Mouse (Mus musculus): ENCODE data around the gene Abcb10. TPM values are rescaled to one million over a fixed set of nuclear protein-coding genes. Genes with fewer than 3 reads are reported as not detected.
"Not testable (repeated sequence)": the region's sequence is repeated elsewhere in the genome, so short reads cannot be mapped to it uniquely, and the experiment has no call there.

Abcb10 gene
- polyA plus RNA-seq, 1 experiment from 2014 or later: 4.4 TPM

DNA sequence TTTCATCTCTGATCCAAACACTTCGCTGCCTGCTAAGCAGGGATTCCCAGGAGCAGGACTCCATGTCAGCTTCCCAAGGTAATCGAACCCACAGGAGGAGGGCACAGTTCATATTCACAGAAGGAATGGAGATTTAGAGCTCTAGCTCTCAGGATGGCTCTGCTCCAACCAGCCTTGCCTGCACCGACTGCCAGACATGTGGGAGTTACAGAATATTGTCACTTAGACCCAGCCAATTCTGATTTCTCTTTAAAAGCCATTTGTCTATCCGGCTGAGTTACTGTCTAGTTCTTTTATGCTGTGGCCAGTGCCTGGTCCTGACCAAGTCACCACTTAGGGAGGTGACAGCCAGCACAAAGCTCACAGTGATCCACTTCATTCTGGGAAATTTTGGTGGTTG lies 1.2 kb downstream of the Abcb10 start:
- no peak for DNase-seq (ENCODE audit: low spot score)

DNA sequence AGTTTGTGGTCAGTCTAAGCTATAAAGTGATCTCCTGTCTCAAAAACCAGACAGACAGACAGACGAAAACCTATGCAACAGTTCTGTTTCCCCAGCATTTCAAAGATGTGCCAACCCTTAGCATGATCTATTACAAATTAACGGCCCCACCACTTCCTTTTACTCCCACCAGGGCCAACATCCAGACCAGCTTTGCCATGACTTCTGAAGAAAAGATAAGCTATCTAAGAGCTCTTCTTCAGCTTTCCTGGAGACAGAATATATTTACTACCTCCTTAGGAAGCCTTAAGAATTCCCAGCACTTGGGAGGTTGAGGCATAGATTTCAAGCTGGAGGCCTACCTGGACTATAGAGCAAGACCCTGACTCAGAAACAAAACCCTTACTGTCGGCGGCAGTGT lies 2.7 kb downstream of the Abcb10 start:
- no peak for DNase-seq (ENCODE audit: low spot score)

DNA sequence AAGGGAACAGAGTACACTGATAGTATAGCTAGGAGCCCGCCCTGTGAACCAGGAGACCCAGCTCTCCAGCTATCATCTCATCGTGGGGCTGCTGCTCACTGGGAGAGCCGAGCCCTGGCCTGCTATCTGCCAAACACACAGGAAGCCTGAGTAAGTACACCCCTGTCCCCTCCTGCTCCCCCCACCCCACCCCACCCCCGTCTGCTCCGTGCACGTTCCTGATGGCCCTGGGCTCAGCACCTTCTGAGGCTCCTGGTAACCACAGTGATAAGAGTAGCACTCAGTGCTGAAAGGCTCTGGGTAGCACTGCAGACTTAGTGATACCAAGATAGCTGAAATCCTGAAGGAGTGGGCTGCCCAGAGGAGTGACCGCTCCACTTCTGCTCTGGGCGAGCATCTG lies 4.0 kb downstream of the Abcb10 start:
- no peak for DNase-seq (ENCODE audit: low spot score)

DNA sequence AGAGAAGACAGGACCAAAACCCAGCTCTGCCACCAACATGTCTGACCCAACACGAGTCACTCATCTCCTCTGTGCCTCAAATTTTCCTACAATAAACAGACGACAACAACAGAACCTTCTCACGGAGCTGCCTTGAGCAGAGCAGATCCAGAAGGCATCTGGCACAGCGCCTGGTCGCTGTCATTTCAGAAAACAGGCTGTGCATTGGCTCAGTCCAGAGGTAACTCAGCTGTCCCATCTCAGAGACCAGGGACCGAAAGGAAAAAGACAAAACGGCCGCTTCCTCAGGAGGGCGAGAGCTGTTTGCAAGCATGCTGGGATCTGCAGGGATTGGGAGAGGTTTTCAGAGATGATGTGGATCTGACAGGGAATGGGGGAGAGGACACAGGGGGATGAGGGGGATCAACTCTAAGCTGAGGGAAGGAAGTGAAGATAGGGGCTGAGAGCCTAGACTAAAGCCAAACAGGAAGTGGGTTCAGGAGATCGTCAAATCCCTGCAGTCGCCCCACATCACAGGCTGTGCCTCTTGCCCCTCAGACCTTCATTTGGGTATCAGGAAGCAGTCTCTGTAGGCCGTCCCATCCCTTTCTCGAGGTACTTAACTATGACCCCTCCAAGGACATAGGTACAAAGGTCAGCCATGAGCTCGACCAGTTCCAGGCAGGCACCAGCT lies 4.6 kb downstream of the Abcb10 start:
- peak; percentile 20 for DNase-seq (ENCODE audit: low spot score)

DNA sequence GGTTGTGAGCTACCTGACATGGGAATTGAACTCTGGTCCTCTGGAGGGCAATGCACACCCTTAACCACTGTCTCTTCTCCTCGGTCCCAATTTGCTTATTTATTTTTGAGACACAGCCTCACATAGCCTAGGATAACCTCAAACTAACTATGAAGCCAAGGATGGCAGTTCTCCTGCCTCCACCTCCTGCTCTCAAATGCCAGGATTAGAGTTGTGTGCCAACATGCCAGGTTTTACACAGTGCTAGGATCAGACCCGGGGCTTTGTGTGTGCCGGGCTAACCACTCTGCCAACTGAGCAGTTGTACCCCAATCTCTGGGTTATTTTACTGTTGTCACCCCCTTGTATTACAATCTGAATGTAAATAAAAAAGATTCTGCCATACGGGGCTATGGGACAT lies 5.4 kb downstream of the Abcb10 start:
- no peak for DNase-seq (ENCODE audit: low spot score)

DNA sequence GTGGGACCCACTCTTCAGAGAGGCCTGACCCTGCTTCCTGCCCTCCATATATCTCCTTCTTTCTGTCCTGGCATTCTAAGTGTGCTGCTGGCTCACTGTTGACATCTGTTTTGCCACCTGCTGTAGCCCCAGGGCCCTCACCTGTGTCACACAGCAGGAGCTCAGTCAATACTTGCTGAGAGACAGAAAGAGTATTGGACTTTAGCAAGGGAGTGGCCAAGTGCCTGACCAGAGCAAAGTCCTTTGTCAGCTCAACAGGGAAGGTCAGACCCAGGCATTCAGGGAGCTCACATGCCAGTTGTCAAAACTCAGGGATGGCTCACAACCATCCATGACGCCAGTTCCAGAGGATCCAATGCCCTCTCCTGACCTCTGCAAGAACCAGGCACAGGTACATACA lies 9.4 kb downstream of the Abcb10 start:
- no peak for DNase-seq (ENCODE audit: low spot score)

DNA sequence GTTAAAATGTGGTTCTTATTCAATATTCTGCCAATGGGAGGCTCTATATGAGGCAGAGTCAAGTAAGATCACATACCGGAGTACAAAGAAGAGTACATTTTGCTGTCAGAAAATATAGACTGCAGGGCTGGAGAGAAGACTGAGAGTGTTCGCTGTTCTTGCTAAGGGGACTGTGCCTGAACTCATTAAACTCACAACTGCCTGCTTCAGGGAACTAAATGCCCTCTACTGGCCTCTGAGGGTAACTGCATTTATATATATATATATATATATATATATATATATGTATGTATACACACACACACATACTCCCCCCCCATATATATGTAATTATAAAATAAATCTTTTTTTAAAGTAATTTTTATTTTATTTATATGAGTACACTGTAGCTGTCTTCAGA lies 16.0 kb downstream of the Abcb10 start:
- peak; percentile 40 for DNase-seq (ENCODE audit: low spot score)

DNA sequence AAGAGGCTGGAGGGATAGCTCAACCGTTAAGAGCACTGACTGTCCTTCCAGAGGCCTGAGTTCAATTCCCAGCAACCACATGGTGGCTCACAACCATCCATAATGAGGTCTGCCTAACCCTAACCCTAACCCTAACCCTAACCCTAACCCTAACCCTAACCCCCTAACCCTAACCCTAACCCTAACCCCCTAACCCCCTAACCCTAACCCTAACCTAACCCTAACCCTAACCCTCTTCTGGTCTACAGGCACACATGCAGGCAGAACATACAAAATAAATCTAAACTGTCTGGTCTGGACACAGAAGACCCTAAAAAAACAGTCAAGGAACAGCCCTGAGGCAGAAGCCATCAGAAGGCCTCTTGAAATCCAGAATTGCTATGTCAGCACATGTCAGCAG lies 21.6 kb downstream of the Abcb10 start:
- no peak for DNase-seq (ENCODE audit: low spot score)

DNA sequence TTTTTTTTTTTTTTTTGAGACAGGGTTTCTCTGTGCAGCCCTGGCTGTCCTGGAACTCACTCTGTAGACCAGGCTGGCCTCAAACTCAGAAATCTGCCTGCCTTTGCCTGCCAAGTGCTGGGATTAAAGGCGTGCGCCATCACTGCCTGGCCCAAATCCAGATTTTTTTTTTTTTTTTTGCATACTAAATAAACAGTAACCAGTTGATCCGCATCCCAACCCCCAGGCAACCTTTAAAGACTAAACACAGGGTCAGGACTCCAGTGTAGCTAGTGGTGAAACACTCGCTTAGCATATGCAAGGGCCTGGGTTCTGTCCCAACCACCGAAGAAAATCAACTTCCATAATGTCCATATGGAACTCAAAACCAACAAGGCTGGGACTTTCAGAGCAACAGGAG lies 22.4 kb downstream of the Abcb10 start:
- DNase-seq (ENCODE audit: low spot score): not testable (repeated sequence)

DNA sequence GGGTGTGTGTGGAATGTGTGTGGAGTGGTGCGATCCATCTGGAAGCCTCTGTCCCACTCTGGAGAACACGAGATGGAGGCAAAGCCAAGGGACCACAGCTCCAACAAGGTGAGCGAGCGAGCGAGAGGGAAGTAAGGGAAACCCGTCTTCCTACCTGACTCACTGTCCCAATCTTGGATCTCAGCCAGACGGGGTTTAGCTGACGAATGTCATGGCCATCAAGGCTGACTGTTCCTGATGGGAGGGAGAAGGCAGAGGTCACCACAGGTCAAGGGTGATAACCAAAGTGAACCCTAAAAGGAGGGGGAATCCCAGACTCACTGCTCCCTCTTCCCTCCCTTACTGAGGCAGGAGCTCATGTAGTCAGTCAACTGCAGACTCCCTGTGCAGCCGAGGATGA lies 22.9 kb downstream of the Abcb10 start:
- DNase-seq (ENCODE audit: low spot score): no peak

DNA sequence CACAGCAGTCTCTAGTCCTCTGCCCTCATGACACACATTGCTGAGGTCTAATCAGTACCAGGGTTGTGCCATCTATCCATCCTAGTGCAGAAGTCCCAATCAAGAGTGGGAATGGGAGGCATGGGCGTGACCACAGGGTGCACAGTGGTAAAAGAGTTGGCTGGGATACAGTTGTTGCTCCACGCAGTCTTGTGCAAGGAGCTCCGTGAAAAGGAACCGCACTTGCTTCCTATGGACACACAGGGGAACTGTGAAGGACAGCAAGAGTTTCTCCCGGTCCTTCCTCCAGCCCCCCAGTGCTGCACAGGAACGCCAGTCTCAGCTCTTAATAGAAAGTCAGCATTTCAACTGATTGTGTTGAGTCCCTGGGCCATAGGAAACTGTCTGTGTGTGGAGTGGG lies 23.4 kb downstream of the Abcb10 start:
- no peak for DNase-seq (ENCODE audit: low spot score)

DNA sequence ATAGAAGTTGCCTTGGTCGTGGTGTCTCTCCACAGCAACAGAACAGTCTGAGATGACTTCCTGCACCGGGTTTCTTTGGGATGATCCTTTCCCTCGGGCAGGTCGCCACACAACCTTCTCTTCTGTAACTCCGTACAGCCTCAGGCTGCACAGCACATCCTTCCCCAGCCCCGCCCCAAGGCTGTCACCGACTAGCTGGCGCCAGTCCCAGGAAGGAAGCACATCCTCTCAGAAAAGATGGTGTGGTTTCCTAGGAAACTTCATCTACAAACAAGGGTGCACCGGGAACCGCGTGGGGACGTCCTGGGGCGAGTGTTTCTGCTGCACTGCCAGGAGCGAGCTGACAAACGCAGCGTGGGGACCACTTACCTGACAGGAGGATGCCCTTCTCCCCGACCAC lies 24.8 kb downstream of the Abcb10 start:
- DNase-seq (ENCODE audit: low spot score): no peak

DNA sequence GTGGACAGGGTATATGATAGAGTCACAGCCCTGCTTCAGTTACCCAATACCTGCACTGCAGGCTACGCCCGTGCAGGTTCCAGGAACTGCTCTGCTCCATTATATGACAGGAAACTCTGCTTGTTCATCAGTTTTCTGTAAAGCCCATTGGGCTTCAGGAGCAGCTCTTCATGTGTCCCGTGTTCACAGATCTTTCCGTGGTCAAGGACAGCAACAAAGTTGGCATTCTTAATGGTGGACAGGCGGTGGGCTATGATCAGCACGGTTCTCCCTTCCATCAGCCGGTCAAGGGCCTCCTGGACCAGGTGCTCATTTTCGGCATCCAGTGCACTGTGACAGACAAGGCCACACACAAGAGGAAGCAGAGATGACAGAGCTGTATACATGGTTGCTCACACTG lies 28.7 kb downstream of the Abcb10 start:
- no peak for DNase-seq (ENCODE audit: low spot score)

DNA sequence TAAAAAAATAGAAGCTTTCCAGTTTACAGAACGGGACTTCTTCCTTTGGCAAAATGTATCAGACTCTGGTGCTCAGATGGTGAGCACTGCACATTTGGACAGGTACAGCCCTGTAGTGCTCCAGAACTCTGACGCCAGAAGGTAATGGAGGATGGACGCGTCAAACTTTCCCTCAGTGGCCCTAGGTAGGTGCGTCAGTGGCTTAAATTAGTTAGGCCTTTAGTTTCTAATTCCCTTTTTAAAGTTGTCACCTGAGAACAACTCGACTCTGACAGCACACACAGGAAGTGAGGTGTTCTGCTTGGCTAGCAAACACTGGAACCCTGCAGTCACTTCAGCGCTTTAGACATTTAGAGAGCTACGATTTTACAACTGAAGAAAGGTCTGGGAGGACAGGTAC lies 29.2 kb downstream of the Abcb10 start:
- no peak for DNase-seq (ENCODE audit: low spot score)

DNA sequence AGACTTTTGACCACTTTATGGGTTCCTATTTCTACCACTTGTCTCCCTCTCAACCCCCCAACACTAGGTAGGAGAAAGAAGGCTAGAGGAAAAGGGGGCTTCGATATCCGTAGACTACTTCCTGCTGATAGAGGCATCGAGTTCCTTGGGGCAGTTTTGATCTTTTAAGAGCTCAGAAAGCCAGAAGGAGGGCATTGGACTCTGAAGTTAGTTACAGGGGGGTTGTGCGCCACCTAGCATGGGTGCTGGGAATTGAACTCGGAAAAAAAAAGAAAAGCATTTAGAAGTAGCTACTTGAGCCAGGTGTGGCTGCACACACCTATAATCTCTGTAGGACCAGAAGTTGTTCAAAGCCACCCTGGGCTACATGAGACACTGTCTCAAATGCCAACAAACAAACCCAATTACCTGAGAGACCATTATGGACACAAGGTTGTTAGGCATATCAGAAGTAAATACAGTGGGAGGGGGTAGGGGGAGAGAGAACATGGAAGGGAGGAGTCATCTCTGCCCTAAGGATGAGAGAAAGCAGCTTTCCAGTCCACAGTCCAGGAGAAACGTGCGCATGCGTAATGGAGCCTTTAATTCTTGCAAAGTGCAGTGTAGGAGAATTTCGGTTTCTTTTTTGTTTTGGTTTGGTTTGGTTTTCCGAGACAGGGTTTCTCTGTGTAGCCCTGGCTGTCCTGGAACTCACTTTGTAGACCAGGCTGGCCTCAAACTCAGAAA lies 32.7 kb downstream of the Abcb10 start:
- DNase-seq (ENCODE audit: low spot score): peak; percentile 81

DNA sequence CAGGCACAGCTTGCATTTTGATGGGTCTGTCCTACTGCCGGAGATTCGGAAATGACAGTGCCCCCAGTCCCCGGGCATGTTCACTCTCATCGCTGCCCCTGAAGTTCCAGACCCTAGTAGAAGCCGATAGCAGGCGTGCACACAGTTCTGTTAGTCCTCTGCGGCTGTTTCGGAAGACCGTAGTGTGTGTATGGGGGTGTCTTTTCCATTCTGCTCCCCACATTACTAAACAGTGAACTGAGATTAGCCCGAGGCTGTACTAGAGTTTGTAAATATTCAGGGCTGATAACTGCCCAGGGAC lies 33.3 kb downstream of the Abcb10 start:
- no peak for DNase-seq (ENCODE audit: low spot score)

DNA sequence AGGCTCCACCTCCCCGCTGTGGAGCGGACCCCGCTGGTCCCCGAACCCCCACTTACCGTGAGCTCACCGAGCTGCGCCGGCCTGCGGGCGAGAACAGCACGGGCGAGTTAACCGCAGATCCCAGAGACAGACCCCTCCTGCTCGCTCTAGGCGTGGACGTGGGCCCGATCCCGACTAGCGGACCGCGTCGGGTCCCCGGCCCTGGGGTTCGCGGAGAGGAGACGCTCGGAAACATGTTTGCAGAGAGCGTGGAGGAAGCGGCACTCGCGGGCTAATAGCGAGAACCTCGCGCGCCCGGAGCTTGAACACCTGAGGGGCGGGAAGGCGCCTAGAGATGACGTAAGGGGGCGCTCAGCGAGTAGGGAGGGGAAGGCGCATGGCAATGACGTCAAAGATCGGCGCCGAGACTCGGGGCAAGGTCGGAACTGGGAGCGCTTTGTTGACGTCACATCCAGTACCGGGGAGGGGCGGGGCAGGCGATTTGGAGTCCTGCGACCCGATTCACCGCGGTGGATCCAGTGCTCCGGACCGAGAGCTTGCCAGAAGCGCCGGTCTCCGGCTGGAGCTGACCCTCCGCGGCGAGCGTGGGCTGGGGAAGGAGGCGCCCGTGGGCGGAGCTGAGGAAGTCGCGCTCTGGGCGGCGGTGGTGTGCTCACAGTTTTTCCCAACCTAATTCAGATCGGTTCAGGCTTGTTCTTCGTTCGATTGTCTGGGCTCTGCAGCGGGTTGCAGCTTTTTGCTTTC lies 33.8 kb downstream of the Abcb10 start, which contains the start of gene Nup133:
Gene Nup133 (minus strand): TSS at position 324 of the 744 bp plus-strand sequence.
- DNase-seq (ENCODE audit: low spot score): peak; percentile 99

DNA sequence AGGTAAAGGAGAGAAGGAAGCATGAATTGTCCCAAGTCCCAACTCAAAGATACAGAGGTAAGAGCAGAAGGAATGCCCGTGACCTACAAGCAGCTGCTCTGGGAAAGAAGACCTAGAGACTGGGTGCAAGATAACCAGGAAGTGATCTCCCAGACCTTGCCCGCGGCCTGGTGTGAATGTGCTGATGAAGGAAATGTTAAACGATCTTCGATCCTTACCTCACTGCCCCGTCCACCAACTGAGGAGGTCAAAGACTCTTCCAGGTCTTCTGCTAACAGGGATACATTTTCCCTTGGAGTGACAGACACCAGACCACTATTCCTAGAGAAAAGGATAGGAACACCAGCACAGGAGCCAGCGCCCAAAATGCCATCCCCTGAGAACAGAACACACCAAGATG lies 53.9 kb downstream of the Abcb10 start:
- DNase-seq (ENCODE audit: low spot score): no peak

DNA sequence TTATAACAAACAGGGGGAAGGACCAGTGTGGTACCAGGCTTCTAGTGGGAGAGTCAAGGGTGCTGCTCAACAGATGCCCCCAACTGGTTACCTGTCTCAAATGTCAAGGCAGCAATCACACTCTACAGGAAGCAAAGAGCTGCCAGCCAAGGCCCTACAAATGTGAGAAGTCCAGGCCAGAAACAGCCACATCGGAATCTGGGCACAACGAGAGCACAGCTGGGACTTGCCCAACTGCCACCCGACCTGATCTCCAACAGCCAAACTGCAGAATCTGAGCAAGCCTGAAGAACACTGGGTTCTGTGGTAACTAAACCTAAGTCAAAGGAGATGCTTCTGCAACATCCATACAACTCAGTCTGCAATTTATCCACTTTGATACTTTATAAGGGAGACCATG lies 57.3 kb downstream of the Abcb10 start:
- no peak for DNase-seq (ENCODE audit: low spot score)

DNA sequence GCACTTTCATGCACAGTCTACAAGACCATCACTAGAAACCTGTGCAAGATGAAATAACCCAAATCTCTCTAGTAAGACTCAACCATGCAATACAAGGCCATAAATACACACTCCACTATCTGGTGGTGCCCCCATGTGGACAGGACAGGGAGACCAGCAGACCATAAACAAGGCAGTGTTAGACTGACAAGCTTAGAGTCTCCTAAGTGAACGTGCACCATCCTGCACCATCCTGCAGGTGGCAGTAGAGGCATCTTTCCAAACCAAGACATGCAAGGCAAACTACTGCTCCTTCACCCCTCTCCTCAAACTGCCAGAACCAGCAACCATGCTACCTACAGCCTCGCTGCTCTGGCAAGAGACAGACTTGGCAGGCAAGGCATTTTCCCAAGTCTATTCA lies 58.2 kb downstream of the Abcb10 start:
- DNase-seq (ENCODE audit: low spot score): peak; percentile 83

DNA sequence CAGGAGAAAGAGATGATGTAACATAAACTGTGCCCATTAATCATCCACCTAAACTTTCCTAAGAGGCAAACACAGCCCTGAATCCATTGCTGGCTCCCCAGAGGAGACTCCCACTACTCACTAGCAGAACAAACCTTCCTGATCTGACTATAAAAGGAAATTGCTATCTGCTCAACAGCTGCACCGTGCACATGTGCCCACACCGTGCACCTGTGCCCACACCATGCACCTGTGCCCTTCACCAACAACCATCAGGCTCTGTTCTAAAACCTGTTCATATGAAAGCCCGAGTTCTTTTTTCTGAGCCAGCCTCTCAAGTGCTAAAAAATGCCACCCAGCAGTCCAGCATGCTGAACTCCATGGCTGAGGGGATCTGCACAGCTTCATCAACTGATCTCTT lies 68.3 kb downstream of the Abcb10 start:
- DNase-seq (ENCODE audit: low spot score): no peak

DNA sequence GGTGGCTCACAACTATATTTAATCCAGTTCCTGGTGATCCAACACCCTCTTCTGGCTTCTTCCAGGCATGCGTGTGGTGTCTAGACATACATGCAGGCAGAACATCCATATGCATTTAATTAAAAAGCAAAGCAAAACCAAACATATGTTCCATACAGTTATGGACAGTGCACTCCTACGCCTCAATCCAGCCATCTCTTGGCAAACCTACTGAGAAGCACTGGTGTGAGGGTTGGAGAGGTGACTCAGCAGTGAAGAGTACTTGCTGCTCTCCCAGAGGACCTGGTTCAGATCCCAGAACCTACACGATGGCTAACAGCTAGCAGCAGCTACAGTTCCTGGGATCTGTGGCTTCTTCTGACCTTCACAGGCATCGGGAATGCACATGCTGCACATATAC lies 70.7 kb downstream of the Abcb10 start:
- no peak for DNase-seq (ENCODE audit: low spot score)

DNA sequence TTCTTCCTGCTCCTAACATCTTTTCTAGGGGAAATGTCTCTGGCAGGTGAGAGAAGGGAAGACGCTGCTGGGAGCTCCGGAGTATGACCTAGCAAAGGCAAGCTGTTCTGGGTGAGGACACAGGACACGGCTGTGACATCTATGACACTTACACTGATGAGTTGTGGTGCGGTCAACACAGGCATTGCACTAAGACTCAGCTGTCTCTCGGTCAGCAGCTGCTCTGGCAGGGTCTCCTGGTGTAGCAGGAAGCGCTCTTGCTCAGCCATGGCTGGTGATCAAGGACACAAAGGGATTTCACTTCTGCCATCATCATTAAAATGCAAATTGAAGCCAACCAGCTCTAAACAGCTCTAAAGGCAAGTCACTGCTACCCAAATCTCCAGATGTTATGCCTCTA lies 75.3 kb downstream of the Abcb10 start:
- no peak for DNase-seq (ENCODE audit: low spot score)
